8 mouse cellular contexts compared by ENCODE assay signal in genomic region chr19:25237492-25238040, GRCm38 (mm10). TPM values are rescaled to one million over a fixed set of nuclear protein-coding genes. Genes with fewer than 3 reads are reported as not detected.
DNase-seq lines count a peak whose midpoint lies in the region; ATAC-seq and TF ChIP-seq lines count a peak whose summit lies in the region.

No protein-coding gene starts in this region.

- TF ChIP-seq CTCF in thymus, adult 2 months (IDR thresholded peaks at IDR 0.05; ENCODE audit: borderline replicate concordance, control insufficient read depth, extremely low read depth, insufficient read depth, low read length, poor library complexity) = no peak

- peak overlapping the region; percentile 97 for H3K4me2 ChIP-seq in forebrain, embryonic 13.5 days
- H3K4me2 ChIP-seq in lung, embryonic 15.5 days = peak overlapping the region; percentile 99

- DNase-seq in thymus, adult 2 months = no peak
- no peak for DNase-seq in thymus, postnatal 0 days (ENCODE audit: low spot score)
- DNase-seq in heart, postnatal 36 days = peak; percentile 43 to 59
- DNase-seq in layer of hippocampus, adult 8-10 months (ENCODE audit: low spot score in 2 of 2) = peak; percentile 7 to 19
- DNase-seq in retina, embryonic 14.5 days (ENCODE audit: low spot score) = peak; percentile 65

- H3K4me1 ChIP-seq in thymus, adult 2 months (replicated peaks; ENCODE audit: control insufficient read depth, insufficient read depth, low read length) = no peaks in the 10 kb centered on the region
- H3K4me1 ChIP-seq in forebrain, embryonic 13.5 days = peaks cover 12% of the 10 kb centered on the region
- peaks cover 20% of the 10 kb centered on the region for H3K4me1 ChIP-seq in lung, embryonic 15.5 days

- no peaks in the 10 kb centered on the region for H3K36me3 ChIP-seq in thymus, adult 2 months (ENCODE audit: control insufficient read depth, insufficient read depth, low read length)
- no peaks in the 10 kb centered on the region for H3K36me3 ChIP-seq in forebrain, embryonic 13.5 days (ENCODE audit: poor library complexity, severe bottlenecking)
- H3K36me3 ChIP-seq in lung, embryonic 15.5 days = no peaks in the 10 kb centered on the region

- intact Hi-C loops in heart, postnatal 36 days (cut with DNase I) = loop anchor here (5.0 kb wide), 1 partner anchor 95 kb away; no protein-coding TSS in a partner anchor

- peaks cover 13% of the 10 kb centered on the region; the same call in 1 of the 2 replicates for H3K27me3 ChIP-seq in thymus, adult 2 months (ENCODE audit: control insufficient read depth, insufficient read depth, low read length)
- H3K27me3 ChIP-seq in forebrain, embryonic 13.5 days = peaks cover 24% of the 10 kb centered on the region
- H3K27me3 ChIP-seq in lung, embryonic 15.5 days = peaks cover 40% of the 10 kb centered on the region

- TF ChIP-seq POLR2A in thymus, adult 2 months (IDR thresholded peaks at IDR 0.05; ENCODE audit: control insufficient read depth, extremely low read depth, insufficient read depth, low read length, poor library complexity) = no peak

- WGBS in thymus, adult 2 months = 4% methylated on average over 35 of the region's 35 CpGs
- WGBS in forebrain, embryonic 13.5 days = under 1% methylated on average over 35 of the region's 35 CpGs
- under 1% methylated on average over 35 of the region's 35 CpGs for WGBS in lung, embryonic 15.5 days

- H3K27ac ChIP-seq in thymus, adult 2 months (ENCODE audit: control insufficient read depth, insufficient read depth, low read length) = no peak overlapping the region
- no peak overlapping the region for H3K27ac ChIP-seq in forebrain, embryonic 13.5 days
- peak overlapping the region; percentile 69; the same call in 1 of the 2 replicates for H3K27ac ChIP-seq in lung, embryonic 15.5 days

- ATAC-seq in forebrain, embryonic 13.5 days = peak; percentile 16; the same call in 1 of the 2 replicates
- ATAC-seq in lung, embryonic 15.5 days (ENCODE audit: borderline replicate concordance, extremely low read depth, low FRiP score, low TSS enrichment) = peak; percentile 20; the same call in 1 of the 2 replicates
- no peak for ATAC-seq in CD4-positive, CD25-positive, alpha-beta regulatory T cell, adult 4 months

- H3K4me3 ChIP-seq in thymus, adult 2 months (ENCODE audit: control insufficient read depth, insufficient read depth, low read length) = peak overlapping the region; percentile 36; the same call in 1 of the 2 replicates
- peak overlapping the region; percentile 56 for H3K4me3 ChIP-seq in forebrain, embryonic 13.5 days
- H3K4me3 ChIP-seq in lung, embryonic 15.5 days = peak overlapping the region; percentile 73

- H3K9ac ChIP-seq in forebrain, embryonic 13.5 days = peak overlapping the region; percentile 64
- H3K9ac ChIP-seq in lung, embryonic 15.5 days = peak overlapping the region; percentile 53

- no peaks in the 10 kb centered on the region for H3K9me3 ChIP-seq in forebrain, embryonic 13.5 days (replicated peaks)
- no peaks in the 10 kb centered on the region for H3K9me3 ChIP-seq in lung, embryonic 15.5 days

RNA-seq across cellular contexts. Expression of gene Kank1, which starts 0.8 kb away (rescaled TPM):
- 9.6 and 13.6 TPM in 2 replicates for polyA plus RNA-seq in thymus, adult 2 months (2012; rRNA removed)
- 3.7 TPM in 2 replicates for polyA plus RNA-seq in thymus, postnatal 0 days (2015; fragmentation: Nextera tagmentation; extraction: Ambion mirVana)
- polyA plus RNA-seq in forebrain, embryonic 13.5 days (2015; fragmentation: Nextera tagmentation; extraction: Ambion mirVana) = 2.7 and 3.1 TPM in 2 replicates
- total RNA-seq in heart, postnatal 36 days (2021) = 10 to 100 TPM; 38.6 to 44.7 TPM
- 10 to 100 TPM; 16.3 to 18.5 (median 17.4) TPM for total RNA-seq in layer of hippocampus, adult 8-10 months (2022)
- polyA plus RNA-seq in lung, embryonic 15.5 days (2015; fragmentation: Nextera tagmentation; extraction: Ambion mirVana) = 16.8 and 18.6 TPM in 2 replicates
- not detected for polyA plus RNA-seq in CD4-positive, CD25-positive, alpha-beta regulatory T cell, adult 4 months (2017; shearing (Covaris generic))

Comparison
In these comparisons a context has a peak if more than half of its experiments do, and no peak if none do; other contexts are left out.
1. DNase-seq: peak in heart, postnatal 36 days (2 of 2), layer of hippocampus, adult 8-10 months (2 of 2) and retina, embryonic 14.5 days (single experiment); none in thymus, adult 2 months (single experiment) and thymus, postnatal 0 days (single experiment).
2. Peak in every context shown above with its lines, with median percentiles within 50 percentile points of each other: H3K4me3 ChIP-seq.